Mouse (Mus musculus) forebrain, embryonic 16.5 days (tissue): ENCODE data around the gene Cops4. TPM values are rescaled to one million over a fixed set of nuclear protein-coding genes. Genes with fewer than 3 reads are reported as not detected.

Experiments used
- ATAC-seq: fragments of 200-750 bp; cut with Nextera tagmentation; 2 replicates; pipeline ENCODE4 v1.8.0; 2017; ENCODE audit warnings: mild to moderate bottlenecking, moderate library complexity
- H3K27ac ChIP-seq: fragments of 300-500 bp; sonication (generic); 2 replicates; pipeline ENCODE4 v1.5.1; 2014; ENCODE audit warnings: low read length, control low read depth
- H3K27me3 ChIP-seq: fragments of 300-500 bp; sonication (generic); replicated peaks from 2 replicates; pipeline ENCODE4 v1.6.1; 2014; ENCODE audit warnings: low read length; ENCODE audit not compliant: control insufficient read depth, insufficient read depth
- H3K36me3 ChIP-seq: fragments of 300-500 bp; sonication (generic); 2 replicates; pipeline ENCODE4 v1.6.1; 2014; ENCODE audit not compliant: control insufficient read depth, insufficient read depth
- H3K4me1 ChIP-seq: fragments of 300-500 bp; sonication (generic); replicated peaks from 2 replicates; pipeline ENCODE4 v1.6.1; 2014; ENCODE audit warnings: low read length; ENCODE audit not compliant: control insufficient read depth, insufficient read depth
- H3K4me2 ChIP-seq: fragments of 300-500 bp; sonication (generic); 2 replicates; pipeline ENCODE4 v1.6.1; 2014; ENCODE audit warnings: mild to moderate bottlenecking, low read length, control low read depth
- H3K4me3 ChIP-seq: fragments of 300-500 bp; sonication (generic); replicated peaks from 2 replicates; pipeline ENCODE4 v1.5.1; 2014; ENCODE audit warnings: mild to moderate bottlenecking, low read length, control low read depth
- H3K9ac ChIP-seq: fragments of 300-500 bp; sonication (generic); replicated peaks from 2 replicates; pipeline ENCODE4 v1.6.1; 2014; ENCODE audit warnings: low read depth, low read length, control low read depth
- H3K9me3 ChIP-seq: fragments of 300-500 bp; sonication (generic); 2 replicates; pipeline ENCODE4 v1.6.1; 2016; ENCODE audit warnings: low read length; ENCODE audit not compliant: control insufficient read depth
- WGBS: fragments of 180-500 bp; shearing (Covaris S2); extraction: QIAGEN DNeasy Blood & Tissue Kit; methylation state at CpG from one replicate; pipeline ENCODE4 v1.1.7; 2014; 5-methylcytosine and 5-hydroxymethylcytosine counted together
- polyA plus RNA-seq: library from polyadenylated mRNA; unstranded; fragments of >200 nt; fragmentation: Nextera tagmentation; extraction: Ambion mirVana; gene quantifications from 2 replicates; pipeline ENCODE4 v1.2.1, GENCODE M21; 2015

Gene Cops4
- polyA plus RNA-seq, 1 experiment from 2014 or later, result 191 TPM

GRCm38 (mm10) chr5:100583066-100583465 is 65.0 kb downstream of the Cops4 start:
- Histone ChIP-seq H3K4me3 (no peak overlapping the region), H3K27me3 (no peaks in the 10 kb centered on the region), H3K36me3 (no peaks in the 10 kb centered on the region), H3K9me3 (no peaks in the 10 kb centered on the region), H3K4me2 (no peak overlapping the region), H3K9ac (no peak overlapping the region), H3K4me1 (no peaks in the 10 kb centered on the region), H3K27ac (no peak overlapping the region)
- WGBS, result 94% methylated on average over 7 of the region's 7 CpGs
- no peak for ATAC-seq

- Histone ChIP-seq H3K27me3 (no peaks in the 10 kb centered on the region), H3K4me1 (no peaks in the 10 kb centered on the region), H3K4me3 (no peak overlapping the region), H3K9ac (no peak overlapping the region), H3K4me2 (no peak overlapping the region), H3K36me3 (no peaks in the 10 kb centered on the region), H3K9me3 (no peaks in the 10 kb centered on the region), H3K27ac (no peak overlapping the region)
- WGBS, result 87% methylated on average over 8 of the region's 8 CpGs
- no peak for ATAC-seq
Observed at GRCm38 (mm10) chr5:100585206-100585644, 67.1 kb downstream of the Cops4 start.

GRCm38 (mm10) chr5:100585657-100586056 is 67.5 kb downstream of the Cops4 start:
- H3K4me3 ChIP-seq, result no peak overlapping the region
- no peak overlapping the region for H3K4me2 ChIP-seq
- no peaks in the 10 kb centered on the region for H3K36me3 ChIP-seq
- no peaks in the 10 kb centered on the region for H3K27me3 ChIP-seq
- no peaks in the 10 kb centered on the region for H3K4me1 ChIP-seq
- no peaks in the 10 kb centered on the region for H3K9me3 ChIP-seq
- ATAC-seq, result no peak
- no peak overlapping the region for H3K9ac ChIP-seq
- 95% methylated on average over 3 of the region's 3 CpGs for WGBS
- no peak overlapping the region for H3K27ac ChIP-seq

GRCm38 (mm10) chr5:100587136-100587535 is 69.0 kb downstream of the Cops4 start:
- H3K4me3 ChIP-seq, result no peak overlapping the region
- ATAC-seq, result no peak
- WGBS, result 92% methylated on average over 7 of the region's 7 CpGs

GRCm38 (mm10) chr5:100587626-100588025 is 69.5 kb downstream of the Cops4 start:
- no peak overlapping the region for H3K9ac ChIP-seq
- no peaks in the 10 kb centered on the region for H3K9me3 ChIP-seq
- WGBS, result 58% methylated on average over 2 of the region's 2 CpGs
- ATAC-seq, result no peak
- no peak overlapping the region for H3K4me2 ChIP-seq
- no peak overlapping the region for H3K27ac ChIP-seq
- H3K36me3 ChIP-seq, result no peaks in the 10 kb centered on the region
- no peaks in the 10 kb centered on the region for H3K27me3 ChIP-seq
- H3K4me3 ChIP-seq, result no peak overlapping the region
- no peaks in the 10 kb centered on the region for H3K4me1 ChIP-seq

More at GRCm38 (mm10) chr5:100587136-100587535, 69.0 kb downstream of the Cops4 start:
- Histone ChIP-seq H3K9me3 (no peaks in the 10 kb centered on the region), H3K9ac (no peak overlapping the region), H3K4me1 (no peaks in the 10 kb centered on the region), H3K36me3 (no peaks in the 10 kb centered on the region), H3K27me3 (no peaks in the 10 kb centered on the region), H3K4me2 (no peak overlapping the region), H3K27ac (no peak overlapping the region)

GRCm38 (mm10) chr5:100590505-100590904 is 72.4 kb downstream of the Cops4 start:
- Histone ChIP-seq H3K9me3 (no peaks in the 10 kb centered on the region), H3K36me3 (no peaks in the 10 kb centered on the region), H3K27me3 (no peaks in the 10 kb centered on the region), H3K27ac (no peak overlapping the region), H3K4me1 (no peaks in the 10 kb centered on the region), H3K9ac (no peak overlapping the region), H3K4me2 (no peak overlapping the region), H3K4me3 (no peak overlapping the region)
- ATAC-seq, result no peak
- WGBS, result 92% methylated on average over 5 of the region's 5 CpGs

GRCm38 (mm10) chr5:100594803-100595467 is 76.8 kb downstream of the Cops4 start:
- WGBS, result 83% methylated on average over 13 of the region's 13 CpGs

GRCm38 (mm10) chr5:100595999-100596398 is 77.9 kb downstream of the Cops4 start:
- no peak for ATAC-seq
- Histone ChIP-seq H3K27ac (no peak overlapping the region), H3K4me1 (no peaks in the 10 kb centered on the region), H3K9ac (no peak overlapping the region), H3K4me2 (no peak overlapping the region), H3K36me3 (no peaks in the 10 kb centered on the region), H3K9me3 (no peaks in the 10 kb centered on the region), H3K4me3 (no peak overlapping the region), H3K27me3 (no peaks in the 10 kb centered on the region)
- 94% methylated on average over 6 of the region's 6 CpGs for WGBS

More at GRCm38 (mm10) chr5:100594803-100595467, 76.8 kb downstream of the Cops4 start:
- Histone ChIP-seq H3K4me1 (no peaks in the 10 kb centered on the region), H3K4me3 (no peak overlapping the region), H3K9ac (no peak overlapping the region), H3K4me2 (no peak overlapping the region), H3K36me3 (no peaks in the 10 kb centered on the region), H3K9me3 (no peaks in the 10 kb centered on the region), H3K27ac (no peak overlapping the region), H3K27me3 (no peaks in the 10 kb centered on the region)
- no peak for ATAC-seq
